10 mouse cellular contexts compared by ENCODE assay signal in genomic region chr4:136088971-136089747, GRCm38 (mm10). TPM values are rescaled to one million over a fixed set of nuclear protein-coding genes. Genes with fewer than 3 reads are reported as not detected.
DNase-seq lines count a peak whose midpoint lies in the region; ATAC-seq and TF ChIP-seq lines count a peak whose summit lies in the region.
"Had no signal": no experiment of that assay in that cellular context is flagged by ENCODE, and none has a peak within 500 bp of the region (broad histone marks: within the 10 kb centered on the region; RNA-seq: fewer than 3 reads in every experiment).

No protein-coding gene starts in this region.

- no peaks in the 10 kb centered on the region for H3K9me3 ChIP-seq in hindbrain, embryonic 10.5 days
- no peaks in the 10 kb centered on the region for H3K9me3 ChIP-seq in hindbrain, embryonic 13.5 days

- H3K4me2 ChIP-seq in hindbrain, embryonic 13.5 days, result no peak overlapping the region

- H3K4me3 ChIP-seq in hindbrain, embryonic 10.5 days, result no peak overlapping the region
- no peak overlapping the region for H3K4me3 ChIP-seq in hindbrain, embryonic 13.5 days
- H3K4me3 ChIP-seq in cerebellum, adult 2 months (replicated peaks; ENCODE audit: insufficient read depth, low read depth, low read length), result no peak overlapping the region
- H3K4me3 ChIP-seq: layer of hippocampus, adult 2 months had no signal

- no peaks in the 10 kb centered on the region for H3K36me3 ChIP-seq in hindbrain, embryonic 10.5 days
- no peaks in the 10 kb centered on the region for H3K36me3 ChIP-seq in hindbrain, embryonic 13.5 days

- WGBS in hindbrain, embryonic 10.5 days, result 34% methylated on average over 16 of the region's 16 CpGs
- 31% methylated on average over 16 of the region's 16 CpGs for WGBS in hindbrain, embryonic 13.5 days
- 45% methylated on average over 16 of the region's 16 CpGs for WGBS in cerebellum, adult 2 months

- H3K4me1 ChIP-seq in hindbrain, embryonic 10.5 days (replicated peaks), result peaks cover 23% of the 10 kb centered on the region
- peaks cover 6% of the 10 kb centered on the region for H3K4me1 ChIP-seq in hindbrain, embryonic 13.5 days (replicated peaks)
- no peaks in the 10 kb centered on the region for H3K4me1 ChIP-seq in cerebellum, adult 2 months (ENCODE audit: control insufficient read depth, insufficient read depth, low read length)

- no peak for DNase-seq in hindbrain, embryonic 10.5 days (ENCODE audit: low spot score)
- peak; percentile 82 for DNase-seq in CD4-positive helper T cell, adult 2 months (ENCODE audit: low read depth, low spot score)
- peak; percentile 37 to 56 for DNase-seq in adrenal gland, postnatal 36 days
- peak; percentile 82 for DNase-seq in naive thymus-derived CD4-positive, alpha-beta T cell, adult 2 months (ENCODE audit: low read depth)
- no peak for DNase-seq in yolk sac, embryonic 10.5 days (ENCODE audit: low spot score)
- DNase-seq in cerebellum, adult 2 months, result no peak
- no peak for DNase-seq in layer of hippocampus, postnatal 10 days (ENCODE audit: low spot score in 2 of 2)

- no peak for ATAC-seq in hindbrain, embryonic 13.5 days (ENCODE audit: low FRiP score)
- ATAC-seq: Patski had no signal

- peaks cover 4% of the 10 kb centered on the region; the same call in 1 of the 2 replicates for H3K27me3 ChIP-seq in hindbrain, embryonic 10.5 days (ENCODE audit: insufficient read depth, poor library complexity, severe bottlenecking)
- no peaks in the 10 kb centered on the region for H3K27me3 ChIP-seq in hindbrain, embryonic 13.5 days
- H3K27me3 ChIP-seq in cerebellum, adult 2 months (ENCODE audit: control insufficient read depth, insufficient read depth, low read length), result no peaks in the 10 kb centered on the region
- H3K27me3 ChIP-seq: Patski had no signal

- no peak overlapping the region for H3K9ac ChIP-seq in hindbrain, embryonic 13.5 days

- peak overlapping the region; percentile 53 for H3K27ac ChIP-seq in hindbrain, embryonic 10.5 days
- H3K27ac ChIP-seq in hindbrain, embryonic 13.5 days, result no peak overlapping the region
- no peak overlapping the region for H3K27ac ChIP-seq in cerebellum, adult 2 months (ENCODE audit: insufficient read depth, low read length)
- H3K27ac ChIP-seq: layer of hippocampus, adult 2 months had no signal

- no peak for TF ChIP-seq CTCF in cerebellum, adult 2 months (IDR thresholded peaks at IDR 0.05; ENCODE audit: borderline replicate concordance, insufficient read depth, low read depth, low read length)

- TF ChIP-seq POLR2A in cerebellum, adult 2 months (IDR thresholded peaks at IDR 0.05; ENCODE audit: borderline replicate concordance, insufficient read depth, low read length), result no peak

RNA-seq across cellular contexts. Expression of gene Rpl11, which starts 35.9 kb away (rescaled TPM):
- polyA plus RNA-seq in hindbrain, embryonic 10.5 days (2016; fragmentation: Nextera tagmentation; extraction: Ambion mirVana), result 388 and 497 TPM in 2 replicates
- 329 and 334 TPM in 2 replicates for polyA plus RNA-seq in hindbrain, embryonic 13.5 days (2015; fragmentation: Nextera tagmentation; extraction: Ambion mirVana)
- total RNA-seq in adrenal gland, postnatal 36 days (2021), result 100 to 1,000 TPM; 522 to 588 TPM
- polyA plus RNA-seq in cerebellum, adult 2 months (2012; rRNA removed), result 436 and 481 TPM in 2 replicates
- 100 to 1,000 TPM; 322 to 405 TPM for total RNA-seq in layer of hippocampus, postnatal 10 days (2021)

RNA-seq across cellular contexts. Expression of gene Id3, which starts 54.1 kb away (rescaled TPM):
- 576 and 684 TPM in 2 replicates for polyA plus RNA-seq in hindbrain, embryonic 10.5 days (2016; fragmentation: Nextera tagmentation; extraction: Ambion mirVana)
- 234 and 269 TPM in 2 replicates for polyA plus RNA-seq in hindbrain, embryonic 13.5 days (2015; fragmentation: Nextera tagmentation; extraction: Ambion mirVana)
- 10 to 100 TPM; 60.0 to 74.0 TPM for total RNA-seq in adrenal gland, postnatal 36 days (2021)
- 53.6 and 55.1 TPM in 2 replicates for polyA plus RNA-seq in cerebellum, adult 2 months (2012; rRNA removed)
- 100 to 1,000 TPM in 1 of 2 experiments, 10 to 100 TPM in 1; 80.3 to 101 TPM for total RNA-seq in layer of hippocampus, postnatal 10 days (2021)

Comparison
In these comparisons a context has a peak if more than half of its experiments do, and no peak if none do; other contexts are left out.
1. DNase-seq: peak in CD4-positive helper T cell, adult 2 months (single experiment), adrenal gland, postnatal 36 days (2 of 2) and naive thymus-derived CD4-positive, alpha-beta T cell, adult 2 months (single experiment); none in hindbrain, embryonic 10.5 days (single experiment), yolk sac, embryonic 10.5 days (single experiment), cerebellum, adult 2 months (0 of 2) and layer of hippocampus, postnatal 10 days (0 of 2).